Mouse (Mus musculus) activated CD4-positive, CD25-positive, alpha-beta regulatory T cell, adult 9 weeks (primary cell): ENCODE data around the gene Vars. TPM values are rescaled to one million over a fixed set of nuclear protein-coding genes. Genes with fewer than 3 reads are reported as not detected.

Experiments
- polyA plus RNA-seq: library from polyadenylated mRNA; unstranded; fragments of 100-300 nt; shearing (Covaris generic); gene quantifications from one replicate; pipeline ENCODE4 v1.2.1, GENCODE M21; 2017

Gene Vars
- polyA plus RNA-seq = 187 TPM

DNA sequence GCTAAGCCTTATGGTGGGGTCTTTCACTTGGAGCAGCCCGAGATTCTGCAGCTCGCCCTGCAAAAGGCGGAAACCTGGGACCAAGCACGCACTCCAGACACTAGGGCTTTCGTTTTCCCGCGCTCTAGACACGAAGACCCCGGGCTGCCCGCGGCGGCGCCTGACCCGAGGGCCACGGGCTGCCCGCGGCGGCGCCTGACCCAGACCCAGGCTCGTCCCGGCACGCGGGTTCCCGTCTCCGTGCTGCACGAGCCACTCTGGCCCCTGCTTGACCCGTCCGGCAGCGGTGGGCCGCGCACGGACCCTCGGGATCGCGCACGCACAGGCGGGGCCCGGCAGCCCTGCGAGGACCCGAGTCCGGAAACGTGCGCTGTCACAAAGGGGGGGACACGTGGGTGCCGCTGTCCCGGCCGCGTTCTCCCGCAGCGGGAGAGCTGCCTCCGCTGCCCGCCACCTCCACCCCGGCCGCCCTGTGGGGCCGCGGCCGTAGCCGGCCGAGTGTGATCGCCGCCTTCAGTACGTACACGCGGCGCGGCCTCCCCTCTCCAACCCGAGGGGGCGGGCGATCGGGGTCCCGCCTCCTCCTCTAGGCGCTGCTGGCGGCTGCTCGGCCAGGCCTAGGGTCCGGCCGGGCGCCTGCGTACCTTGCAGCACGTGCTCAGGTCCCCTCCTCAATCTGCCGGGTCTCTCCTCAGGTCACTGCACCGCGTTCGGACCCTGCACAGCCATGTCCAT is at the start of gene Vars:
Vars (plus strand) TSS at position 271 of the 735 bp plus-strand sequence.

GRCm38 (mm10) chr17:34959130-34959778 is 41.5 kb upstream of the Vars start, which contains the start of gene Hspa1b:
Gene Hspa1b (minus strand): TSS chr17:34959238.

DNA sequence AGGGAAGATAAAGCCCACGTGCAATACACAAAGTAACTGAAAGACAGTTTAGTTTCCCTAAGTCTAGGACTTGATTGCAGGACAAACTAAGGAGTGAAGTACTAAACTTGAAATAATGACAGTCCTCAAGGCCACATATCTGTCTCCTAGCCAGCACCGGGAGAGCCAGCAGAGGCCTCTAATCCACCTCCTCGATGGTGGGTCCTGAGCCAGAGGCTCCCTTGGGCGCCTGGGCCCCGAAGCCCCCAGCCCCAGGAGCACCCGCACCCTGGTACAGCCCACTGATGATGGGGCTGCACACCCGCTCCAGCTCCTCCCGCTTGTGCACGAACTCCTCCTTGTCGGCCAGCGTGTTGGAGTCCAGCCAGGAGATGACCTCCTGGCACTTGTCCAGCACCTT is 31.0 kb upstream of the Vars start, which contains the start of gene Gm20481:
Gm20481 (plus strand) TSS at position 91 of the 400 bp plus-strand sequence.

DNA sequence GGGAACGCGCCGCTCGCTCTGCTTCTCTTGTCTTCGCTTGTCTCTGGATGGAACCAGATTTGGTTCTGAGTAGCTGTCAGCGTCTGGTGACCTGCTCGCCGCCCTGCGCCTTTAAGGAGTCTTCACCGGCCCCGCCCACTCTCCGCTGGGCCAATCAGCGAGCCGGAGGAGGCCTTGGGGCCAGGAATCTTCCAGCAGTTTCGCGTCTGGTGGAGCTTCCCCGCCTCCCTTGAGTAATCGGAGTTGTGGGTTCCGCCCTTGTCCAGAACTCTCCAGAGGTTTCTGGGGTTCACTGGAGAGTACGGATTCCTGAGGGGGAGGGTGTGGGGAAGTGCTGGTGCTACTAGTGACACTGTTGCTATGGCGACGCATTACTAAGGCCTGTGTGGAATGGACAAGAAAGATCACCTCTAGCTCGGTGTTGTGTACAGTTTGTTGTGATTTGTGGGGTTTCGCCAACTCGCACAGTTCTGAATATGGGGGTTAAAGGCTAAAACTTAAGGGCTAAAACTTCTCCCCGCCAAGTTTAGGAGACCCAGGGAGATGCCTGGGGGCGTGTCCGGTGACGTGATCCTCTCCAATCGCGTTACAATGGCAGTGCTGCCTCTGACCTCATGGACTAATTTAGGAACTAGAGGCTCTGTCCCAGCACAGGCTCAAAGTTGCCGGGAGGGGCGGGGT is 28.6 kb upstream of the Vars start, which contains the start of the genes Hspa1a and Hspa1l:
Hspa1a (minus strand) TSS at position 88 of the 681 bp plus-strand sequence.
Hspa1l (plus strand) TSS at position 635 of the 681 bp plus-strand sequence.

DNA sequence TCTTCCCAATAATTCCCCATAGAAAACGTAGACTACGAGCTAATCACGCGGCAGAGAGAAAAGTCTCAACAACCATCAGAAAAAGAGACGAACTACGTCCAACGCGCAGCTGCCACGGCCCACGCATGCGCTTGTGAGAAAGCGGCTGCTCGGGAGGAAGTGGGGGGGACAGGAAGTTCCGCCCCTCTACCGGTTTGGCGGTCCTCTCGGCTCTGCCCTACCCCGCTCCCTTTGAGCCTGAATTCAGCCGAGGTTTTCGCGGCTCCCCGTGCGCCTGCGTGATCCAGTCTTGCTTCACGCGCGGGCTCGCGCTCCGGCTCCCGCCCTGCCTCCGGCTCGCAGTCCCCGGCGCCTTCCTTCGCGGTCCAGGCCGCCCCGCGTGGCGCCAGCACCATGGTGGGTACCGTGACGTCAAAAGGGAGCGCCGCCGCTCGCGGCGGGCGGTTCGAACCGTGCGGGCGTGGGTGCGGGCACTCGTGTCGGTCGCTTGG is 19.1 kb upstream of the Vars start, which contains the start of gene Lsm2:
Lsm2 (plus strand) TSS at position 173 of the 491 bp plus-strand sequence.

DNA sequence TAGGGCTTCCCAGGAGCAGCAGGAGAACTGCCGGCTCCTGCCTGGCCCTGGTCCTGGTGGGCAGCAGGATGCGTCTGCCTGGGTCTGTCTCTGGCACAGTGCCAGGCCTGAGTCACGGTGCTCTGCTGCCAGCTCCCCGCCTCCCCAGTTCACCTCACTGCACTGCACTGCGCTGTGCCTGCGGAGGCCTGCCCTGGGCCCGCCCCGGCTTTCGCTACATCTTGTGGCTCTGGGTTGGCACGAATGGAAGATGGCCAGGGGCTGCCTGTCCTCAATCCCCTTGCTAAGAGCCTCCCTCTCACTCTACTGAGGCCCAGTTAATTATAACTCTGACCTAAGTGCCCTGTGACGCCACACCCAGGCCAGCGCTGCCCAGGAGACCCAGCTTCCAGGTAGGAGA is 15.6 kb downstream of the Vars start, which contains the start of gene Vwa7:
Vwa7 (plus strand) TSS at position 204 of the 400 bp plus-strand sequence.

DNA sequence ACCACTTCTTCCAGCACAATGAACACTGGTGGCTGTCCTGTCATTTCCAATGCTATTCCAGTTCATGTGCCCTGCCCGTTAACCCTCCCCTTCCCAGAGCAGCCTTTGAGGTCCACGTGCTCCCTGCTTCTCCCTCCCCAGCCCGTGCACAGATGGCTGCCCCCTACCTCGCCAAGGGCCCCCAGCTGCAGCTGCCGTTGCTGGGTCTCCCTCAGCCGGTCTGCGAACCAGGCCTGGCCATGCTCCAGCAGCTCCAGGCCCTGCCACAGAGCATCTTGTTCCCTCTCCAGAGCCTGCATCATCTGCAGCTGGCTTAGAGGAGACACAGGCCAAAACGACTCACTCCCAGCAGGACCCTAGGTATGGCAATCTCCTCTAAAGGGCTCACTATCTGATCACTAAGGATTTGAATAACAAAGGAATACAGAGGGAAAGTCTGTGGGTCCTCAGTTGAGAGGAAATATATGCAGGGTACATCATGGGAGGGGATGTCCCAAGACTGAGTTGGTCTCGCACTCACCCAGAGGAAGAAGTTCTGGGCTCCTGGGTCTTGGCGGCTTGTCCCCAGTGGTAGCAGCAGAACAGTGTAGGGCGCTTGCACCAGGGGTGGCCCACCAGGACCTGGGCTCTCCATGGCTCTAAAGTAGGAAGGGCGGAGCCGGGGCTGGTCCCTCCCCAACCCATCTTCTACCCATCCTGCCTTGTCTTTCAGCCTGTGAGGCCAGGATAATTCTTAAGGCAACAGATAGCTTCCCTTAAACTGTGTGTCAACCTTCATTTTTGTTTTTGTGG is 26.7 kb downstream of the Vars start, which contains the start of gene Sapcd1:
Sapcd1 (minus strand) TSS at position 740 of the 792 bp plus-strand sequence.

DNA sequence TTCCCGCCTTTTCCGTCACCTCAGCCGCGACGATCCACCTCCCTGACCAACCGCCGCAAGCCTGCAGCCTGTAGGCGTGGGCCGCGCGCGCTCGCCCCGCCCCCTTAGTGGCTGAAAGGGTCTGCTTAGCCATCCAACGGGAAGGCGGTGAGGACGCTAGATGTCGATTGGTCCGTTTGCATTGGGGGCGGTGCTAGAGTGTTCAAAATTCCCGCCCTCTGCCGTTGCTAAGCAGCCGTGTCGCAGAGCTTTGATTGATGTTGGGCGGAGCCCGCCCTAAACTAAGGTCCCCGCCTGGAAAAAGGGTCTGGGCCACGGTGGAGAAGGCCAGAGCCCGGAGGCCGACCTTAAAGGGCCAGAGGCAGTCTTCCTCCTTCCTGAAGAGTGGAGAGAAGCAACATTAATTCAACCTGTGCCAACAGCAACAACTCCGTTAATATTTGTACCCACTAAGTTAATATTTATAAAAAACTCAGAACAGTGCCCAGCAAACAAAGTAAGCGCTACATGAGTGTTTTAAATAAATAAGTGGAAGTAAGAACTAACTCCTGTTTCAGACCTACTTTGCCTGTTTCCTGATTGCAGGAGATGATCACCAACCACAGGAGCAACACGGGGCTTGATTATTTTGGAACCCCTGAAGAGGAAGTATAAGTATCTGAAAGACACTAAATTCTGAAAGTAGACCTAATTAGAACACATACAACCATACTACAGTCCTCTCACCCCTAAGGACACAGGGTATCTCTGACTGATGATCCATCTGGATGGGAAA is 46.1 kb downstream of the Vars start, which contains the start of gene Msh5:
Msh5 (minus strand) TSS at position 65 of the 775 bp plus-strand sequence.

DNA sequence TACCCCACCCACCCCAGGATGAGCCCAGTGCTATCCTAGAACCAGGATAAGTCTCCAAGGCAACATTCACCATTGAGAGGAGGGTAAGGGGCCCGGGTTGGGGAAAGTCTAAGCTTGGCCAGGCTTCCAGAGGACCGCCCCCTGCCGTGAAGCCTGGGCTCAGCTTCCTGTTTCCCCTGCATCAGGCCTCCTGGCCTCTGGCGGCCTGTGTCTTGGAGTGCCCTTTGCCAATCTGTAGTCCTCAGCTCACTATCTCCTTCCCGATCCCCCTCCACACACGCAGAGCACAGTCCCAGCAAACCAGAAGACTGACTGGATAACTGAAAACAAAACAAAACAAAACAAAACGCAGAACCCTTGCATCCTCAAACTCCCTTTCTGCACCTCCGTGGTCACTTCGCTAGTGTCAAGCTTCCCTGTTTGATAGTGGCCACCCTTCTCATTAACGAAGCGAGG is 48.8 kb downstream of the Vars start, which contains the start of gene Clic1:
Clic1 (plus strand) TSS at position 406 of the 456 bp plus-strand sequence.

GRCm38 (mm10) chr17:35058911-35059892 is 58.4 kb downstream of the Vars start, which contains the start of gene Ddah2:
Gene Ddah2 (plus strand): TSS chr17:35059035.

DNA sequence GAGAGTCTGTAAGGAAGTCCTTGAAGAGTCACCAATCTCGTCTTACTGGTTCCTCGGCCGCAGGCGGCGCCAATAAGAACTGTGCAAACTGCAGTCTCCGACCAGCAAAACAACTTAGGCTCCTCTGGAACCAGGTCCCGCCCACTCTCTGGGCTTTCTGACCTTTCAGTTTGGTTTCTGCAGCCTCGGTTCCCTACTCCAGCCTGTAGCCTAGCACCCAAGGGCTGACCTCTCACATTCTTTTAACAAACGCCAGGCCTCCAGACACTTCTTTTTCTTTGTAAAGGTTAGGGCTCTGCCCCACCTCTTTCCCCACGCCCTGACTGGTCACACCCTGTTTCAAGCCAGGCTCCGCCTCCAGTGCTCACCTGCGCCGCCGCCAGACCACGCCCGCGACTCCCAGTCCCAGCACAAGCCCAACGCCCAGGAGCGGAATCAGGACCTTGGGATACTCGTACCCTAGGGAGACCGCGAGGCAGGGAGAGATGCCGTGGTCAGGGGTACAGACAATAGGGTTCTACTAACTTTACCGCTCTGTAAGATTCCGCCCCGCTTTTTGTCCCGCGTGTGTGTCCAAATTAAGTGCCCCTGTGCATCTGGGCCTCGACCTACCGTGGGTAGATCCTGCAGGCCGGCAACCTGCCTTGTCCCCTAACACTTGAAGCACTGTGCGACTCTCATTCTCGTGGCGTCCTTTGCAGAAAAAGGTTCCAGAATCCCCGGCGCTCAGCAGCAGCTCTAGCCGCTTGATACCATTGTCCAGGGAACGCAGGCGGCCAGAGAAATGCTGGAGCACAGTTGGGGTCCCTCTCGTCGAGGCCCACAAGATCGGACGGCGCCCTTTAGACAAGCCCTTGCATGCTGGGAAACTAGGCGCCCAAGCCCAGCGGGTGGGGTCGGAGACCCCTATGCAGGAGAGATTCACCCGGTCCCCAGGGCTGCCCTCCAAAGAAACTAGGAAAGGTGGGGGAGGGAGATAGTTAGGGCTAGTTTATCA is 64.5 kb downstream of the Vars start, which contains the start of gene Ly6g6c:
Ly6g6c (plus strand) TSS at position 438 of the 997 bp plus-strand sequence.

Other genes with a start within 250 kb of the Vars start
- gene Cyp21a1, start 196.4 kb upstream of the Vars start, polyA plus RNA-seq = not detected
- 38.5 TPM for gene Stk19, start 164.0 kb upstream of the Vars start, polyA plus RNA-seq
- 73.8 TPM for gene Dxo, start 164.0 kb upstream of the Vars start, polyA plus RNA-seq
- 150 TPM for gene Skiv2l, start 150.8 kb upstream of the Vars start, polyA plus RNA-seq
- 41.3 TPM for gene Nelfe, start 150.6 kb upstream of the Vars start, polyA plus RNA-seq
- 1.3 TPM for gene Cfb, start 138.5 kb upstream of the Vars start, polyA plus RNA-seq
- gene Zbtb12, start 121.5 kb upstream of the Vars start, polyA plus RNA-seq = 0.64 TPM
- not detected for gene Gm20547, start 118.9 kb upstream of the Vars start, polyA plus RNA-seq
- 2.3 TPM for gene C2, start 102.7 kb upstream of the Vars start, polyA plus RNA-seq
- gene Ehmt2, start 102.5 kb upstream of the Vars start, polyA plus RNA-seq = 38.7 TPM
- gene Slc44a4, start 86.5 kb upstream of the Vars start, polyA plus RNA-seq = not detected
- 85.9 TPM for gene Neu1, start 69.7 kb upstream of the Vars start, polyA plus RNA-seq
- 54.2 TPM for gene Hspa1b, start 41.7 kb upstream of the Vars start, polyA plus RNA-seq
- gene Gm20481, start 31.1 kb upstream of the Vars start, polyA plus RNA-seq = 2.7 TPM
- gene Hspa1a, start 28.8 kb upstream of the Vars start, polyA plus RNA-seq = 13.2 TPM
- 0.17 TPM for gene Hspa1l, start 28.3 kb upstream of the Vars start, polyA plus RNA-seq
- gene Lsm2, start 19.1 kb upstream of the Vars start, polyA plus RNA-seq = 55.0 TPM
- gene Vwa7, start 15.6 kb downstream of the Vars start, polyA plus RNA-seq = 0.33 TPM
- gene Sapcd1, start 27.0 kb downstream of the Vars start, polyA plus RNA-seq = 0.82 TPM
- 1.5 TPM for gene Msh5, start 45.8 kb downstream of the Vars start, polyA plus RNA-seq
- gene Clic1, start 49.0 kb downstream of the Vars start, polyA plus RNA-seq = 661 TPM
- gene Ddah2, start 58.0 kb downstream of the Vars start, polyA plus RNA-seq = 2.2 TPM
- not detected for gene Ly6g6c, start 64.4 kb downstream of the Vars start, polyA plus RNA-seq
- gene Mpig6b, start 65.2 kb downstream of the Vars start, polyA plus RNA-seq = not detected
- gene Ly6g6e, start 75.9 kb downstream of the Vars start, polyA plus RNA-seq = not detected
- not detected for gene Ly6g6d, start 77.1 kb downstream of the Vars start, polyA plus RNA-seq
- gene Ly6g6f, start 84.6 kb downstream of the Vars start, polyA plus RNA-seq = not detected
- gene Abhd16a, start 88.3 kb downstream of the Vars start, polyA plus RNA-seq = 65.7 TPM
- not detected for gene Ly6g5c, start 107.3 kb downstream of the Vars start, polyA plus RNA-seq
- 3.8 TPM for gene Ly6g5b, start 114.4 kb downstream of the Vars start, polyA plus RNA-seq
- 58.5 TPM for gene Gpank1, start 120.5 kb downstream of the Vars start, polyA plus RNA-seq
- gene Csnk2b, start 121.1 kb downstream of the Vars start, polyA plus RNA-seq = 341 TPM
- 5.3 TPM for gene D17H6S53E, start 125.4 kb downstream of the Vars start, polyA plus RNA-seq
- not detected for gene Apom, start 131.1 kb downstream of the Vars start, polyA plus RNA-seq
- gene Bag6, start 134.2 kb downstream of the Vars start, polyA plus RNA-seq = 48.8 TPM
- 28.9 TPM for gene Prrc2a, start 163.9 kb downstream of the Vars start, polyA plus RNA-seq
- gene Aif1, start 175.1 kb downstream of the Vars start, polyA plus RNA-seq = 4.8 TPM
- gene Lst1, start 187.5 kb downstream of the Vars start, polyA plus RNA-seq = 9.6 TPM
- gene Ltb, start 193.5 kb downstream of the Vars start, polyA plus RNA-seq = 1,484 TPM
- 56.7 TPM for gene Tnf, start 201.0 kb downstream of the Vars start, polyA plus RNA-seq
- 152 TPM for gene Lta, start 204.4 kb downstream of the Vars start, polyA plus RNA-seq
- 1.6 TPM for gene Gm16181, start 219.8 kb downstream of the Vars start, polyA plus RNA-seq
- gene Atp6v1g2, start 232.7 kb downstream of the Vars start, polyA plus RNA-seq = 6.4 TPM
- 16.8 TPM for gene Nfkbil1, start 234.8 kb downstream of the Vars start, polyA plus RNA-seq
- 296 TPM for gene Ddx39b, start 240.8 kb downstream of the Vars start, polyA plus RNA-seq